Mouse (Mus musculus): ENCODE measurements around the gene Crxos.

- TF ChIP-seq POLR2A (IDR thresholded peaks at IDR 0.05; ENCODE audit: control insufficient read depth, extremely low read depth, insufficient read depth, low read length, poor library complexity): no peak
- no peak for TF ChIP-seq CTCF (IDR thresholded peaks at IDR 0.05; ENCODE audit: borderline replicate concordance, control insufficient read depth, extremely low read depth, insufficient read depth, low read length, poor library complexity)
These were observed 19.1 kb downstream of the Crxos start for GRCm38 (mm10) chr7:15901366-15902048.
